Mouse (Mus musculus) adrenal gland, postnatal 14 days (tissue): ENCODE results near the gene Hibadh. TPM values are rescaled to one million over a fixed set of nuclear protein-coding genes. Genes with fewer than 3 reads are reported as not detected.

Experiments used
- DNase-seq: peaks from one replicate; pipeline ENCODE4 v3.0.0; 2021; ENCODE audit warnings: mixed read lengths
- total RNA-seq: library from RNA; stranded (reverse); gene quantifications from 2 replicates; pipeline ENCODE4 v1.2.3, GENCODE M21; 2021

The Hibadh gene
- total RNA-seq, 1 experiment from 2014 or later: 228 TPM

- DNase-seq: no peak
Measured at GRCm38 (mm10) chr6:52501479-52501878, 138.7 kb downstream of the Hibadh start.

Other genes starting within 250 kb of the Hibadh start
- 151 and 163 TPM in 2 replicates for gene Tax1bp1, start 73.3 kb upstream of the Hibadh start, total RNA-seq